Mouse (Mus musculus): ENCODE measurements around the gene Rab5a. TPM values are rescaled to one million over a fixed set of nuclear protein-coding genes. Genes with fewer than 3 reads are reported as not detected.

Rab5a gene
- total and polyA plus RNA-seq, 2 experiments from 2014 or later: 98.9 to 112 TPM

- Histone ChIP-seq H3K9me3 (ENCODE audit: low read length) (no peaks in the 10 kb centered on the region), H3K27me3 (ENCODE audit: insufficient read depth, low read length) (no peaks in the 10 kb centered on the region), H3K36me3 (ENCODE audit: insufficient read depth, low read length) (no peaks in the 10 kb centered on the region), H3K4me1 (ENCODE audit: insufficient read depth, low read length) (no peaks in the 10 kb centered on the region), H3K9ac (replicated peaks; ENCODE audit: low read length, poor library complexity, severe bottlenecking) (no peak overlapping the region), H3K27ac (ENCODE audit: low read depth, low read length) (no peak overlapping the region), H3K4me2 (ENCODE audit: low read depth, low read length, poor library complexity, severe bottlenecking) (no peak overlapping the region), H3K4me3 (ENCODE audit: low read depth, low read length) (no peak overlapping the region)
- 72% methylated on average over 4 of the region's 4 CpGs for WGBS
- ATAC-seq (ENCODE audit: low FRiP score): no peak
- DNase-seq (ENCODE audit: low spot score): no peak
- TF ChIP-seq CTCF (IDR thresholded peaks at IDR 0.05): peak; percentile 43
Observed at GRCm38 (mm10) chr17:53554088-53554487, 75.1 kb downstream of the Rab5a start.

- H3K27me3 ChIP-seq (ENCODE audit: insufficient read depth, low read length): no peaks in the 10 kb centered on the region
- H3K9ac ChIP-seq (replicated peaks; ENCODE audit: low read length, poor library complexity, severe bottlenecking): no peak overlapping the region
- H3K4me1 ChIP-seq (ENCODE audit: insufficient read depth, low read length): no peaks in the 10 kb centered on the region
- no peak overlapping the region for H3K4me3 ChIP-seq (ENCODE audit: low read depth, low read length)
- DNase-seq (ENCODE audit: low spot score): no peak
- H3K27ac ChIP-seq (ENCODE audit: low read depth, low read length): no peak overlapping the region
- no peak overlapping the region for H3K4me2 ChIP-seq (ENCODE audit: low read depth, low read length, poor library complexity, severe bottlenecking)
- H3K36me3 ChIP-seq (ENCODE audit: insufficient read depth, low read length): no peaks in the 10 kb centered on the region
- no peak for TF ChIP-seq CTCF (IDR thresholded peaks at IDR 0.05)
- no peaks in the 10 kb centered on the region for H3K9me3 ChIP-seq (ENCODE audit: low read length)
- ATAC-seq (ENCODE audit: low FRiP score): no peak
- 92% methylated on average over 3 of the region's 3 CpGs for WGBS
Observed at GRCm38 (mm10) chr17:53554813-53555212, 75.8 kb downstream of the Rab5a start.

Other genes with a start within 250 kb of the Rab5a start
- 1.2 and 3.1 TPM in 2 replicates for gene Efhb, start 15.9 kb upstream of the Rab5a start, total RNA-seq (2014; rRNA removed)
- gene Efhb, start 15.9 kb upstream of the Rab5a start, polyA plus RNA-seq (2015; fragmentation: Nextera tagmentation; extraction: Ambion mirVana): 0.66 and 1.0 TPM in 2 replicates
- not detected in 2 replicates for gene Pp2d1, start 60.2 kb downstream of the Rab5a start, total RNA-seq (2014; rRNA removed)
- gene Pp2d1, start 60.2 kb downstream of the Rab5a start, polyA plus RNA-seq (2015; fragmentation: Nextera tagmentation; extraction: Ambion mirVana): 0.26 and 0.42 TPM in 2 replicates
- 17.2 and 22.5 TPM in 2 replicates for gene Kat2b, start 87.6 kb downstream of the Rab5a start, total RNA-seq (2014; rRNA removed)
- 2.4 and 3.6 TPM in 2 replicates for gene Kat2b, start 87.6 kb downstream of the Rab5a start, polyA plus RNA-seq (2015; fragmentation: Nextera tagmentation; extraction: Ambion mirVana)
- 1.4 and 2.2 TPM in 2 replicates for gene Sgo1, start 210.1 kb downstream of the Rab5a start, total RNA-seq (2014; rRNA removed)
- gene Sgo1, start 210.1 kb downstream of the Rab5a start, polyA plus RNA-seq (2015; fragmentation: Nextera tagmentation; extraction: Ambion mirVana): 2.2 and 3.5 TPM in 2 replicates

Data from midbrain, postnatal 0 days (tissue).